Mouse (Mus musculus): ENCODE measurements at regions not wholly inside any gene's neighbourhood (a gene's known extent, or its start where the extent isn't known, plus 50 kb on each side); places are given as distances from the start of the nearest gene placed in this dataset.

DNA sequence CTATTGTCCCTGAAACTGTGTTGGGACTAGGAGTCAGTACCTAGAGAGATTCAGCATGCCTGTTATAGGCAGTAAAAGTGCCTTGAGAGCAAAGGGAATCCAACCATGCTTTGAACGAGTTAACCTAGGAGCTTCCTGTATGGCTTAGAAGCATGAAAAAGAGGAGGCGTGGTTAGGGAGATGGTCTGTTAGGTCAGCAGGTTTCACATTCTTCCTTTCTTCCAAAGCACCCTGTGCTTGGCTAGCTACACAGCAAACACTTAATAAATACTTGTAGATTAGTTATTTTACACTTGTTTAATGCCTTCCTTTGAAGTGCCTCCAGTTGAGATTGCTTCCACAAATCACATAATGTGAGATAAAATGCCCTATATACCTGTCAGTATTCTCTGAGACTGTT is 284.9 kb upstream of the Adgra3 start:
- ATAC-seq (ENCODE audit: low read depth) (no peak), DNase-seq (ENCODE audit: low spot score) (no peak)
- Histone ChIP-seq H3K27ac (replicated peaks; ENCODE audit: low read depth, low read length) (no peak overlapping the region), H3K4me3 (ENCODE audit: low read depth, low read length) (no peak overlapping the region), H3K27me3 (replicated peaks; ENCODE audit: control insufficient read depth, insufficient read depth, low read length) (no peaks in the 10 kb centered on the region), H3K9ac (ENCODE audit: low read depth, low read length) (no peak overlapping the region), H3K36me3 (ENCODE audit: control insufficient read depth, insufficient read depth, low read length) (no peaks in the 10 kb centered on the region), H3K4me2 (ENCODE audit: low read depth, low read length) (no peak overlapping the region), H3K4me1 (ENCODE audit: control insufficient read depth, insufficient read depth, low read length) (no peaks in the 10 kb centered on the region), H3K9me3 (ENCODE audit: control insufficient read depth, low read length) (no peaks in the 10 kb centered on the region)
- WGBS: 64% methylated on average over 2 of the region's 2 CpGs

DNA sequence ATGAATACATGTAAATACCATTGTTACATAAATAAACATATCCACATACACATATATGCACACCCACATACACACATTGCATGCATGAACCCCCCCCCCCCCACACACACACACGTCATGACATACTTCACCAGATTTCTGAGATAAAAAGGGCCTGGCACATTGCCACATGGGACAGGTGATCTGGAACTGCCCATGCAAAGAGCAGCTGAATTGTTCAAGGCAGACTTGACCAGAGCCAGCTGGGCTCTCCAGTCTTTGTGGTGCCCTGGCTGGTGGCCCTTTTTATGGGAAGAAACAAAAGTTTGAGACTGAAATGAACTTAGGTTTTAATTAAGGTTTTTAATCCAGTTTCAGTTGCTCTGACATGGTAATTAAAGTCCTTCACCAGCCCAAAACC is 250.7 kb upstream of the Adgra3 start:
- H3K27ac ChIP-seq (replicated peaks; ENCODE audit: low read depth, low read length): no peak overlapping the region
- WGBS: 59% methylated on average over 1 of the region's 1 CpGs
- H3K27me3 ChIP-seq (replicated peaks; ENCODE audit: control insufficient read depth, insufficient read depth, low read length): no peaks in the 10 kb centered on the region
- no peak overlapping the region for H3K9ac ChIP-seq (ENCODE audit: low read depth, low read length)
- H3K9me3 ChIP-seq (ENCODE audit: control insufficient read depth, low read length): no peaks in the 10 kb centered on the region
- no peak overlapping the region for H3K4me3 ChIP-seq (ENCODE audit: low read depth, low read length)
- no peaks in the 10 kb centered on the region for H3K4me1 ChIP-seq (ENCODE audit: control insufficient read depth, insufficient read depth, low read length)
- H3K4me2 ChIP-seq (ENCODE audit: low read depth, low read length): no peak overlapping the region
- ATAC-seq (ENCODE audit: low read depth) (peak; percentile 44; the same call in 1 of the 2 replicates), DNase-seq (ENCODE audit: low spot score) (peak; percentile 17)
- no peaks in the 10 kb centered on the region for H3K36me3 ChIP-seq (ENCODE audit: control insufficient read depth, insufficient read depth, low read length)

DNA sequence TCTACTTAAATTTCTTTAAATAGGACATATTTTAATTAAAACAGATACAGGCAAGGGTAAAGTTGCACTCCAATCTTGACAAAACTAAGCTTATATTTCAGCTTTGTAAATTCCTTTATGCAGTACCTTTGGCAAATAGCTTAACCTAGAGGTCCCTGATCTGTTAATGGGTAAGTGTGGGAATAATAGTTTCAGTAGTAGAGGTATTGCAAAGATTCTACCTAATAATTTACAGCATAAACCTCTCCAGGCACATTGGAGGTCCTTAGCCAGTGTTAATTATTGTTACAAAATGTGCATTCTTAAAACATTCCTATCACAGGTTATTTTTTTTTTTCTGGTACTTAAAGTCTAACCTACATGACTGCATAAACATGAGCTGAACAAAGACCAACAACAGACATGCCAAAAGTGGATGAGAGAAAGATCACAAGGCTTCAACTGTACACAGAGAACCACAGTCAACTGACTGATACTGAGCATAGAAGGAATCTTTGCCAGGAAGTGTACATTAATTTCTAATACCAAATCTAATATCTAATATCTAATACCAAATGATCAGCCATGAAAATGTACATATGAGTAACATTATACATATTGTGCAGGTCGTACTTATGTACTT is 245.2 kb upstream of the Adgra3 start:
- Histone ChIP-seq H3K36me3 (ENCODE audit: control insufficient read depth, insufficient read depth, low read length) (no peaks in the 10 kb centered on the region), H3K4me2 (ENCODE audit: low read depth, low read length) (no peak overlapping the region), H3K9me3 (ENCODE audit: control insufficient read depth, low read length) (no peaks in the 10 kb centered on the region), H3K4me1 (ENCODE audit: control insufficient read depth, insufficient read depth, low read length) (no peaks in the 10 kb centered on the region), H3K4me3 (ENCODE audit: low read depth, low read length) (no peak overlapping the region), H3K27me3 (replicated peaks; ENCODE audit: control insufficient read depth, insufficient read depth, low read length) (no peaks in the 10 kb centered on the region), H3K9ac (ENCODE audit: low read depth, low read length) (no peak overlapping the region), H3K27ac (replicated peaks; ENCODE audit: low read depth, low read length) (no peak overlapping the region)
- WGBS: 76% methylated on average over 1 of the region's 1 CpGs
- DNase-seq (ENCODE audit: low spot score) (no peak), ATAC-seq (ENCODE audit: low read depth) (no peak)

DNA sequence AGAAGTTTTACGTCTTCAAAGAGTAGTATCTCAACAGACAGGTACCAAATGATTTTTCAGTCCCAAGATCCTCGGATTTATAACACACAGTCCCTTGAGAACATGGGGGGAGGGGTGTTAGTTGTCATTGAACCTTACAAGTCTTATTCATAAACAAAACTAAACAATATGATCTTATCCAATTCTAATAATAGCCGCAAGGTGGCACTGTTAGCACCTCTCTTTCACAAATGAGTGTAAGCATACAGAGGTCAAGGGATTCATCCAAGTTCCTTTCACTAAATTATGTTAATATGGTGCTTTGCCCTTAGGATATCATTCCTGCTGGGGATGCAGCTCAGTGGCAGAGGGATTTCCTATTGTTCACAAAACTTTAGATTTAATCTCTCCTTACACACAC is 235.0 kb upstream of the Adgra3 start:
- no peak overlapping the region for H3K9ac ChIP-seq (ENCODE audit: low read depth, low read length)
- no peaks in the 10 kb centered on the region for H3K9me3 ChIP-seq (ENCODE audit: control insufficient read depth, low read length)
- DNase-seq (ENCODE audit: low spot score) (no peak), ATAC-seq (ENCODE audit: low read depth) (no peak)
- H3K36me3 ChIP-seq (ENCODE audit: control insufficient read depth, insufficient read depth, low read length): no peaks in the 10 kb centered on the region
- H3K4me2 ChIP-seq (ENCODE audit: low read depth, low read length): no peak overlapping the region
- H3K27ac ChIP-seq (replicated peaks; ENCODE audit: low read depth, low read length): no peak overlapping the region
- H3K4me1 ChIP-seq (ENCODE audit: control insufficient read depth, insufficient read depth, low read length): no peaks in the 10 kb centered on the region
- H3K4me3 ChIP-seq (ENCODE audit: low read depth, low read length): no peak overlapping the region
- H3K27me3 ChIP-seq (replicated peaks; ENCODE audit: control insufficient read depth, insufficient read depth, low read length): no peaks in the 10 kb centered on the region
- 61% methylated on average over 3 of the region's 3 CpGs for WGBS

DNA sequence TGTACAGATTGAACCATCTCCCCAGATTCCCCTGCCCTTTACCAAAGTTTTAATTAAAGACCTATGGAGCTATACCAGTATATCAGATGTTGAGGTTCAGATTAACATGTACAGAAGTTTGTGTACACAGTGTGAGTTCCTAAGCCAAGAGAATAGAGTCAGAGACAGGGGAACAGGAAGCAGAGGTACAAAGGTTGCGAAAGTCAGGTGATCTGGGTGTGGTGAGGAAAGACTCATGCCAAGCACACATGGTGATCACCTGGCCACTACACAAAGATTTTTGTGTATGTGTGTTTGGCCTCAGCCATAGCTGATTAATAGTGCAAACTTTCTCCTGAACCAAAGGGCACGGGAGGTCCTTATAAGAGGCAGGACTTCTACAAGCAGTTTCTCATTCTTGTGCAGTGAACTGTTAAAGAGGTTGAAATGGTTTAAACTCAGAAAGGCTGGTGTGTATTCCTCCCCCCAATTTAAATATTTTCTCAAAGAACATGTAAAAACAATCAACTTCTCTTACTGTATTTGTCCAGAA is 232.1 kb upstream of the Adgra3 start:
- no peak for DNase-seq (ENCODE audit: low spot score)
- H3K4me2 ChIP-seq (ENCODE audit: low read depth, low read length): no peak overlapping the region
- no peak for ATAC-seq (ENCODE audit: low read depth)
- no peaks in the 10 kb centered on the region for H3K9me3 ChIP-seq (ENCODE audit: control insufficient read depth, low read length)
- H3K27me3 ChIP-seq (replicated peaks; ENCODE audit: control insufficient read depth, insufficient read depth, low read length): no peaks in the 10 kb centered on the region
- no peaks in the 10 kb centered on the region for H3K4me1 ChIP-seq (ENCODE audit: control insufficient read depth, insufficient read depth, low read length)
- H3K36me3 ChIP-seq (ENCODE audit: control insufficient read depth, insufficient read depth, low read length): no peaks in the 10 kb centered on the region
- no peak overlapping the region for H3K27ac ChIP-seq (replicated peaks; ENCODE audit: low read depth, low read length)
- H3K4me3 ChIP-seq (ENCODE audit: low read depth, low read length): no peak overlapping the region
- no peak overlapping the region for H3K9ac ChIP-seq (ENCODE audit: low read depth, low read length)
- WGBS: 81% methylated on average over 2 of the region's 2 CpGs

DNA sequence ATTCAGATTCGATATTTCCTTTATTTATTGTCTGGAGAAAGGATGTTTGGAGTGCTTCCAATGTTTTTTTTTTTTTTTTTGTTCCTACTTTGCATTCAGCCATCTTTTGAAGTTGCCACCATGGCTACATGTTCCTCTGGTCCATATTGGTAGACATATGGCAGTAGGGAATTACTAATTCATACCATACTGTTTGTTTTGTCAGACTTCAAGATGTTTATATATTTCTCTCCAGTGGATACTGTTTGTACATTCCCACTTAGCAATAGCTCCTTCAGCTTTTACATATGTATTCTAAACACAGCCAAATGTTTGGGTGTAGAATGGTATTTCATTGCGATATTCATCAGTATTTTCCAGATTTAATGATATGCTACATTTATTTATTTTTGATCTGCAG is 201.6 kb upstream of the Adgra3 start:
- no peaks in the 10 kb centered on the region for H3K27me3 ChIP-seq (replicated peaks; ENCODE audit: control insufficient read depth, insufficient read depth, low read length)
- DNase-seq (ENCODE audit: low spot score): no peak
- no peak overlapping the region for H3K4me3 ChIP-seq (ENCODE audit: low read depth, low read length)
- WGBS: 64% methylated on average over 2 of the region's 2 CpGs
- H3K27ac ChIP-seq (replicated peaks; ENCODE audit: low read depth, low read length): no peak overlapping the region
- no peaks in the 10 kb centered on the region for H3K36me3 ChIP-seq (ENCODE audit: control insufficient read depth, insufficient read depth, low read length)
- H3K4me2 ChIP-seq (ENCODE audit: low read depth, low read length): no peak overlapping the region
- ATAC-seq (ENCODE audit: low read depth): no peak
- H3K4me1 ChIP-seq (ENCODE audit: control insufficient read depth, insufficient read depth, low read length): no peaks in the 10 kb centered on the region
- no peak overlapping the region for H3K9ac ChIP-seq (ENCODE audit: low read depth, low read length)
- no peaks in the 10 kb centered on the region for H3K9me3 ChIP-seq (ENCODE audit: control insufficient read depth, low read length)

DNA sequence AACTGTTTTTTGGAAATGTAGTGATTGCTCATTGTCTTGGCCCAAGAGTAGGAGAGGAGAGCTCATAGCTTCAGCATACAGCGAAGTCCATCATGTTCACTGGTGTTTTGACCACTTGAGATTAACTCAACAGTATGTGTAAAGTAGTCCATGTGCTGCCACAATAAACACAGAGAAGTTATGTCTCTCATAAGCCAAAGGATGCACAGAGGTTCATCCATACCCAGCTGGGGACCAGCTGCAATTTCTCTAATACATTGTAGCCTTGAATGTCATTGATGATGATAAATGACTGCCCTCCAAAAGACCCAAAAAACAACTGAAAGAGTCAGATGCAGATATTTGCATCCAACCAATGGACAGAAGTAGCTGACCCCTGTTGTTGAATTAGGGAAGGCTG is 199.2 kb upstream of the Adgra3 start:
- no peak for DNase-seq (ENCODE audit: low spot score)
- Histone ChIP-seq H3K4me1 (ENCODE audit: control insufficient read depth, insufficient read depth, low read length) (no peaks in the 10 kb centered on the region), H3K9ac (ENCODE audit: low read depth, low read length) (no peak overlapping the region), H3K4me2 (ENCODE audit: low read depth, low read length) (no peak overlapping the region), H3K27me3 (replicated peaks; ENCODE audit: control insufficient read depth, insufficient read depth, low read length) (no peaks in the 10 kb centered on the region), H3K36me3 (ENCODE audit: control insufficient read depth, insufficient read depth, low read length) (no peaks in the 10 kb centered on the region), H3K9me3 (ENCODE audit: control insufficient read depth, low read length) (no peaks in the 10 kb centered on the region), H3K4me3 (ENCODE audit: low read depth, low read length) (no peak overlapping the region), H3K27ac (replicated peaks; ENCODE audit: low read depth, low read length) (no peak overlapping the region)
- 82% methylated on average over 1 of the region's 1 CpGs for WGBS
- no peak for ATAC-seq (ENCODE audit: low read depth)

DNA sequence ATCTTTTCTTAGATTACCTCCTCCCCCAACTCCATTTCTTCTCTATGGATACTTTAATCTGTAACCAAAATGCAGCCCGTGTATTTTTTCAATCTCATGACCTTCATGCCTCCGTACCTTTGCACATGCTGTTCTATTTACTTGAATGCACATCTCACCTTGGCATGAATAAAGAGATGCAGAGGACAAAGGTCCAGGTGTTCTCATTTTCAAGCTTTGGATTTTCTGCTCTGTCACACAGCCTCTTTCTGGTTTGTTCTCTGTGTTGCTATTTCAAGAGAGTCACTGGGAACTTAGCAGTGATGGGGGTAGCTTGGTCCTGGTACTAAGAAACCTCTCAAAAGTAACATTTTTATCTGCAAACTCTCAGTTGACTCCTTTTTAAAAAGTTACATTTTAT is 175.3 kb upstream of the Adgra3 start:
- no peaks in the 10 kb centered on the region for H3K27me3 ChIP-seq (replicated peaks; ENCODE audit: control insufficient read depth, insufficient read depth, low read length)

DNA sequence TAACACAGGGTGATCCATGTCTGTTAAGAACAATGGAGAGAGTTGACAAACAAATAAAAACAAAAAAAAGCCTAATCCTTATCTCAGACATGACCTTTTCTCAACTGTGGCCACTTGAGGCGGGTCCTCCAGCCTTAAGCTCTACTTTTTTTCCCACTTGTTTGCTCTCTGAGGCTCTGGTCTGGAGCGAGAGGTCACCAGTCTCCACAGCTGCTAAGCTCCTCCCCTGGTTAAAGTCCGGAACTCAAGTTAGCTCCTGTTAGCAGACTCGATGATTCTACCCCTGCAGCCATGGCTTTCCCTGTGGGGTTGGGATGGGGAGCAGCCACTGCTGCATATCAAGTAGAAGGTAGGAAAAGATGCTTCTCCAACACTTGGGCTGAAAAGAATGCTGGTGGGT is 158.2 kb upstream of the Adgra3 start:
- DNase-seq (ENCODE audit: low spot score) (no peak), ATAC-seq (ENCODE audit: low read depth) (no peak)
- no peaks in the 10 kb centered on the region for H3K36me3 ChIP-seq (ENCODE audit: control insufficient read depth, insufficient read depth, low read length)
- H3K4me3 ChIP-seq (ENCODE audit: low read depth, low read length): no peak overlapping the region
- no peaks in the 10 kb centered on the region for H3K4me1 ChIP-seq (ENCODE audit: control insufficient read depth, insufficient read depth, low read length)
- H3K27ac ChIP-seq (replicated peaks; ENCODE audit: low read depth, low read length): no peak overlapping the region
- H3K9ac ChIP-seq (ENCODE audit: low read depth, low read length): no peak overlapping the region
- H3K9me3 ChIP-seq (ENCODE audit: control insufficient read depth, low read length): no peaks in the 10 kb centered on the region
- no peaks in the 10 kb centered on the region for H3K27me3 ChIP-seq (replicated peaks; ENCODE audit: control insufficient read depth, insufficient read depth, low read length)
- 33% methylated on average over 4 of the region's 4 CpGs for WGBS
- H3K4me2 ChIP-seq (ENCODE audit: low read depth, low read length): no peak overlapping the region

More for the DNA sequence above, 175.3 kb upstream of the Adgra3 start:
- H3K4me2 ChIP-seq (ENCODE audit: low read depth, low read length): no peak overlapping the region
- H3K27ac ChIP-seq (replicated peaks; ENCODE audit: low read depth, low read length): no peak overlapping the region
- WGBS: 84% methylated on average over 2 of the region's 2 CpGs
- DNase-seq (ENCODE audit: low spot score) (no peak), ATAC-seq (ENCODE audit: low read depth) (no peak)
- no peaks in the 10 kb centered on the region for H3K36me3 ChIP-seq (ENCODE audit: control insufficient read depth, insufficient read depth, low read length)
- no peaks in the 10 kb centered on the region for H3K4me1 ChIP-seq (ENCODE audit: control insufficient read depth, insufficient read depth, low read length)
- no peak overlapping the region for H3K9ac ChIP-seq (ENCODE audit: low read depth, low read length)
- H3K4me3 ChIP-seq (ENCODE audit: low read depth, low read length): no peak overlapping the region
- no peaks in the 10 kb centered on the region for H3K9me3 ChIP-seq (ENCODE audit: control insufficient read depth, low read length)
